Mouse (Mus musculus): ENCODE measurements around the gene Krt42. TPM values are rescaled to one million over a fixed set of nuclear protein-coding genes. Genes with fewer than 3 reads are reported as not detected.
"Not testable (repeated sequence)": the region's sequence is repeated elsewhere in the genome, so short reads cannot be mapped to it uniquely, and the experiment has no call there.

Krt42 gene
- total RNA-seq, 2 experiments from 2014 or later: not detected

DNA sequence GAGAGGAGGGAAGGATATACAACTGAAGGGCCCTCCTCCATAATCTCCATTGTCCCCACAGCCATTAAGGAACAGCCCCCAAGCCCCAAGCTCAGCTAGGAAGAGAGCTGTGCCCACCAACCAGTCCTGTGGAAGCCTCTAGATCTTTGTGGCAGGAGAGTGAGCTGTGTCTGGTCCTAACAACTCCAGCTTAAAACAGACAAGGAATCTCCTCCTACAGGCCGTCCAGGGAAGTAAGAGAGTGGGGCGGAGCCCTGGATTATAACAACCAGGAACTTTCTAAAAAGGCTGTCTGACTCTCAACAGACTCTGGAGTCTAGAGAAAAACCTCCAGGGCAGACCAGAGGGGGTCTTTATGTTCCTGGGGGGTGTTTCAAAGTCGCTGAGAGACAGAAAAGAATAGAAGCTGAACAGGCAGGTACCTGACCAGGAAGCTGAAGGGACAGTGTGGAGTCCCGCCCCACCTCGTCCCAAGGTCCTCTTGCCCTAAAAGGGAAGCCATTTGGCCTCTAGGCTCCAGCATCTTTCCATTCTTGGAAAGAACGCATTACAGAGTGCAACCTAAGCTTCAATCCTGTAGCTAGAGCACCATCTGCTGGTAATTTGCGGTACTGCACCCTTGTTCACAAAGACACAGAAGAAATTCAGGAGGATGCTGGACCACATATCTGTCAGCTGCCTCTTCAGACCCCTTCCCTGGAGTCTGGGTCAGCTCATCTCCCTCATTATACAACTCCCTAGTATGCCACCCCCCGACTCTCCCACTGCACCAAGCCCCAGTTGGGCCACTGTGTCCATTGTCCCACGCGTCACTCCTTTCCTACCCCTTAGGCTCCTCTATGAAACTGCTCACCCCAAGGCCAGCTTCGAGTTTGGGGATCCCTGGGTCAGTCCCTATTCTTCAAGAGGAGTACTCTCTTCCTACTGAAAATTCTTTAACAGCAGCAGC is 12.2 kb upstream of the Krt42 start:
- peak; percentile 56 to 67 for DNase-seq (ENCODE audit: low spot score in 2 of 2)

DNA sequence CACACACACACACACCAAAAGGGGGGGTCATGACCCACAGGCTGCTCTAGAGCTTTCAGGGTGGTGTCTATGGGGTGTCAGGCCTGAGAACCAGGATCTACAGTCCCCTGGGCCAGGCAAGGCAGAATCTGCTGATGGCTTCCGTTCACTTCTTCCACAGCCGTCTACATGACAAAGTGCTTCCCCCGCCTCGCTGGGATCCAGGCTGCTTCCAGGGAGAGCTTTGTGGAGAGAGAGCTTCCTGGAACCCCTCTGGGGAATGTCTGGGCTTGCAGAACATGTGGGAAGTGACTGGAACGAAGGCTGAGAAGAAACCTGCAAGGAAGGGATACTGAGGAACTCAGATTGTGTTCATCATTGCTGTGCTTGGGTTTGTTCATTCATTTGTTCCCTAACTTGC is 9.1 kb upstream of the Krt42 start:
- no peak for DNase-seq (ENCODE audit: low spot score in 2 of 2)

DNA sequence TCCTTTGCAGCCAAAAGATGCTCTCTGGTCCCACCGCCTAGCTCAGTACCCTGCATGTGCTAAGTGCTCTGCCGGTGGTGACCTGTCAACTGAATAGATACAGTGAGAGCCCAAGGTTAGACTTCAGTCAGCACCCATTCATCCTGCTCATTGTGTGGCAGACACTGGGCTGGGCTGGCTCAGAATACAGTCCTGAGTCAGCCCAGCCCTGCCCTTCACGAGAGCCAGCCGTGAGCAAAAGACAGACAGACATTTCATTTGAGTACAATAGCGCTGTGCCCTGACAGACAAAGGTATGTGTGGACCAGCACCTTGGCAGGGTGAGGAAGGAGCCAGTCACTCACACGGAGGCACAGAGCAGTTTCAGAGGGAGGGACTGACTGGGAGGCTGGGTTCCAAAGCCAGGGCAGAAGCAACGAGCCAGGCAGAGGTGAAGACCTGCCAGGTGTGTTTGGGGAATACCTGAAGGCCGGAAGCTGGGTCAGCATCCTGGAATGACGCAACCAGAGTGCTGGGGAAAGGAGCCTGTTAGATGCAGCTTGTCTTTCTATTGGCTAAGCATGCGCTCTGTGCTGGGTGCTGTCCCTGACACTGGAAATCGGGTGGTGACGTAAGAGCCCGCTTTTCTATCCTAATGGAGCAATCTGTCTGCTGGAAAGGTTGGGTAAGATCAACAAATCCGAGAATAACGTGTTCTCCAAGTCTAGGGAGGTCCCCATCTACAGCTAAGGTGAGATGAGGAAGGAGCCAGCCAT is 8.2 kb upstream of the Krt42 start:
- no peak for DNase-seq (ENCODE audit: low spot score in 2 of 2)

DNA sequence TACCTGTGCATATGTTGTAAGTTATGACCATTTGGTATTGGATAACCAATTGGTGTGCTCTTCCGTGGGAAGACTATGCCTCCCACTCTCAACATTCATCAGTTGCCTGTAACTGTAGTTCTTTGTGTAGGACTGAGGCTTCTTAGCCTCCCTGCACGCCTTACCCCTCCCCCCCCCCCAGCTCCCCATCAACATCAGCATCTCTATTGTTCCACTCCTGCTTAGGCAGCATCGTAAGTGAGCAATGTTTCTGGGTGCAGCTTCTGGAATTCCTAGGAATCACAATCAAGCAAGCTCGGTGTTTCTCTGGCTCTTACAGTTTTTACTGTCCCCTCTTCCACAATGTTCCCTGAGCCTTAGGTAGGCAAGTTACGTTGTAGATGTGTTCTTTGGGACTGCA is 5.8 kb upstream of the Krt42 start:
- no peak for DNase-seq (ENCODE audit: low spot score in 2 of 2)

DNA sequence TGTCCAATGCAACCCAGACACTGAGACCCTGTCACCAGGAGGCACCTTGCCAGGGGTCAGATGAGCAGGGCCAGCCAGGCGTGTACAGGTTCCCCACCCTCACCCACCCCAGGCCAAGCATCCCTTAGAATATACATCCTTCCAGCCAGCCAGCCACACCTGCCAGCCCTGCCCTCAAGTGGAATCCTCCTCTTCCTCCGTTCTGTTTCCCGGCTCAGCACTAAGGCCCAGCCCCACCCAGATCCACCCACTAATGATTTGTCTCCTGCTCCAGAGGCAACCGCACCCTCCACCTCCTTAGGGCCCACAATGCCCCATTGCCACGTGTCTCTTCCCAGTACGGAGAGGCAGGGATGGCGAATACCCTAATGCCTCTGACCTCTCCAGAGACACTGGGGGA is 5.0 kb upstream of the Krt42 start:
- no peak for DNase-seq (ENCODE audit: low spot score in 2 of 2)

DNA sequence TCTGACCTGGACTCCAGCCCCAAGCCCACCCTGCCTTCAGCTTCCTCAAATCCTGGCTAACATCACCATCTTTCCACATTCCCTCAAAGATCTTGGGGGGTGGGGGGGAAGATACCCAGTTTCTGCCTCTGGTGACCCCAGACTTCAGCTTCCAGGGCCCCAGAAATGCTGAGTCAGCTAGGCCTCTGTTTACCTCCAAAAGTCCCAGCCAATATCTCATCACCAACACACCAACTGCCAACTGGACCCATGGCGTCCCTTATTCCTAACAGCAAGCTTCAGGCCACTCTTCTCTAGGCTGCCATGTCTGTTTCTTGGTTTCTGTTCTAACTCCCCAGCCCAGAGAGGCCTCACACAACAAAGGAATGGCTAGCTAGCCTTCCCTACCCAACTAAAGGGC is 2.2 kb upstream of the Krt42 start:
- no peak for DNase-seq (ENCODE audit: low spot score in 2 of 2)

DNA sequence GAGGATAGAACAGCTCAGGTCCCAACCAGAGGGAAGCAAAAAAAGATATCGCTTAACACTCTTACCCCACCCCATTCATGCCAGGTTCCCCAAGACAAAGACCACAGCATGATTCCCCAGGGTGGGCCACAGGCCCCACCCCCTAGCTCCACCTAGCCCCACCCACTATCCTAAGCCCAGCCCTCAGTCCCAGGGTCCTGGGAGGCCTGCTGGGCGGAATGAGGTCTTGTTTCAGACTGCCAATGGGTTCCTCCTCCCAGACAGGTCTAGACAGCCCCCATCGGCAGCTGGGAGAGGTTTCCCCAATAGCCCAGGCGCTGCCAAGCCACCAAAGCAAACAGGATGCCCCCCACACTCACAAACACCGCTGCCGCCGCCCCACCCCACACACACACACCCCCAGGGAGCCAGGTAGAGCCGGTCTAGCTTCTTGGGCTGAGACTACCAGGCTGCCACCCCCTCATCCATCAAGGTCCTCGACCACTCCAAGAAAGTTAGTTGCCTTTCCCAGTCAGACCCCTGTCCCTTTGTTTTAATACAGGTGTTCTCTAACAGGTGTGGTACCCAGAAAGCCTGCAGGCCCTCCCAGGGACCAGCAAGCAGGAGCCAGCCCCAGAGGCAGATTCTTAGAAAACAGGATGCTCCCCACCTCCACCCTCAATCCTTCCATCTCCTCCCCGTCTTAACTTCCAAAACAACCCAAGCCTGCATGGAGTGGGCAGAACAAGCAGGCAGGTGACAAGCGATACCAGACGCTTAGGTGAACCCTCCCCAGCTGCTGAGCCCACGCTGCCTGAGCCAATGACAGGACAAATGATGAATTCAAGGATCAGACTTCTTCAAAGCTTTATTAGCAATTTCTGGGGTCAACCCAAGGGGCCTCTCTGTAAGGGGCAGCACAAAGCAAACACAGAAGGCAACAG is 7.4 kb downstream of the Krt42 start:
- DNase-seq (ENCODE audit: low spot score in 2 of 2): no peak

DNA sequence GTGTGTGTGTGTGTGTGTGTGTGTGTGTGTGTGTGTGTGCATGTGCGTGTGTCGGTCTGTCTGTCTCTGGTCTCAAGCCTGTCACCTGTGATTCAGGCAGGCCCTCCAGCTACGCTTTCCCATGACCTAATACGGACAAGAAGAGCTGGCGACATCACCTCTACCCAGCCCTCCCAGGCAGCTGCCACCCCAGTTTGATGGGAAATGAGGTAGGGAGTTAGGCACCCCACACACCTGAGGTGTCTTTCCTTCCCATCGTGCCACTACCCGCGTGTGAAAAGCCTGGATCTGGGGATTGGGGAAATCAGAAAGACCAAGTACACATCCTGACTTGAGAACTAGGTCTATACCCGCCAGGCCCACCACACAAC is 8.5 kb downstream of the Krt42 start:
- DNase-seq (ENCODE audit: low spot score in 2 of 2): no peak

DNA sequence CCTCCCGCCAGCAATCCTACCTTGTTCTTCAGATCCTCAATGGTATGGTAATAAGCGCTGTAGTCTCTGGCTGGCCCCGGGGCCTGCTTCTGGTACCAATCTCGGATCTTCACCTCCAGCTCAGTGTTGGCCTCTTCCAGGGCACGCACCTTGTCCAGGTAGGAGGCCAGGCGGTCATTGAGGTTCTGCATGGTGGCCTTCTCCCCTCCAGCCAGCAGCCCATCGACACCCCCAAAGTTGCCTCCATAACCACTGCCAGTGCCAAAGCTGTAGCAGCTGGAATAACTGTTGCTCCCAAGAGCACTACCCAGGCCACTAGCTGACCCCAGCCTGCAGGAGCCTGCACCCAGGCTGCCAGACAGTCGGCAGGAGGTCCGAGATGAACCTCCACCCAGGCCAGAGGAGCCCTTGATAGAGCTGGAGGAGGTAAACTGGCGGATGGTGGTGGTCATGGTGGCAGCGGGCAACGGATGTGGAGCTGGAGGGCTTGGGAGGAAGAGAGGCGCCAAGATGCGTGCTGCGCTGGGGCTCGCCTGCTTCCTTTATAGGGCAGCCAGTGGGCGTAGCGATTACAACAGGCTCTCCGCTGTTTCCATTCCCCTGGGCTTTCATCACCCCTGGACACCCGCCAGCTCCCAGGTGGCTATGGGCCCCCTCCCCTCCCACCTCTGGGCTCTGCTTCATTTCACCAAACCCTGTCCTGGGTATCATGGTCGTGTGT is 9.0 kb downstream of the Krt42 start, which contains the start of gene Krt17:
Krt17 (minus strand) TSS at position 516 of the 721 bp plus-strand sequence.
- no peak for DNase-seq (ENCODE audit: low spot score in 2 of 2)

DNA sequence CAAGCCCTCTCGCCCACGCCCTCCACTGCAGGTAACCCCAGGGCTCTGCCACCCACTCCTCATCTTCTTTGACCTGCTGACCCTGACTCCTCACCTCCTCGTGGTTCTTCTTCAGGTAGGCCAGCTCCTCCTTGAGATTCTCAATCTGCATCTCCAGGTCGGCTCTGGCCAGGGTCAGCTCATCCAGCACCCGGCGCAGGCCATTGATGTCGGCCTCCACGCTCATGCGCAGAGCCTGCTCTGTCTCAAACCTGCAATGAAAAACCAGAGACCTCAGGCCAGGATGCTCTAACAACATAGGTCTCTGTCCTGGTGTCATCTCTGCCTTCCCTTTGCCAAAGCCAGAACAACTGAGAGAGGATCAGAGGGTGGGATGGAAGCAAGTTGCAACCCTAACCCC is 10.6 kb downstream of the Krt42 start:
- no peak for DNase-seq (ENCODE audit: low spot score in 2 of 2)

DNA sequence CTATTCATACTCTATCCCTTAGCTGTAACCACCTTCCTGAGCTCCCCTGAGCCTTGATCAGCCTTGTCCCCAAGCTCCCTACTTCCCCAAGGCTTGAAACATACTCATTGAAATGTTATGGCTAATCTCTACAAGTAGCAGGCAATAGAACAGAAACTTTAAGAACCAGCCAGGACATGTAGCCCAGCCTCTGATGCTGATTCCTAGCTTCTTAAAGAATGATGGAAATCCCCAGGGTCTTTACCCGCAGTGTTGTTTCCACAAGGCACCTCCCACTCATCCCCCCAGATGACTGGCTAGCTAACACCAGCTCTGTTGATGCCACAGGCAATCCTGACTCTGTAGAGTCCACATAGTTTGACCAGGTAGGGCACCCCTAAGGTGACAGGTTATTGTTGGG is 11.7 kb downstream of the Krt42 start:
- no peak for DNase-seq (ENCODE audit: low spot score in 2 of 2)

DNA sequence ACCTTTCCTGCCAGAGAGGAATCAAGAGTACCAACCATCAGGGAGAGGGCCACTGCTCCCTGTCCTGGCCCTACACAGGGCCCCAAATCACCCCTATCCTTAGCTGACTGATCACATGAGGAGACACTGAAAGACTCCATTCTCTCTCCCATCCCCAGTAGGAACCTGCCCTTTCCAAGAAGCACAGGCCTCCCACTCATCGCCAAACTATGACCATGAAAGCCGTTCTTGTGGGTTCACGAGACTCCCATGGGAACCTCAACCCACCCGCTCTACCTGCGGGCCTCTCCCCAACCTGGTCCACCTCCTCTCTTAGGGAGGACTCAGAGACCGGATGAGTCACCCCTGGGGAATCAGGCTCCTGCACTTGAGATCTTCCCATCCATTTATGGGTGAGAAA is 14.2 kb downstream of the Krt42 start:
- no peak for DNase-seq (ENCODE audit: low spot score in 2 of 2)

DNA sequence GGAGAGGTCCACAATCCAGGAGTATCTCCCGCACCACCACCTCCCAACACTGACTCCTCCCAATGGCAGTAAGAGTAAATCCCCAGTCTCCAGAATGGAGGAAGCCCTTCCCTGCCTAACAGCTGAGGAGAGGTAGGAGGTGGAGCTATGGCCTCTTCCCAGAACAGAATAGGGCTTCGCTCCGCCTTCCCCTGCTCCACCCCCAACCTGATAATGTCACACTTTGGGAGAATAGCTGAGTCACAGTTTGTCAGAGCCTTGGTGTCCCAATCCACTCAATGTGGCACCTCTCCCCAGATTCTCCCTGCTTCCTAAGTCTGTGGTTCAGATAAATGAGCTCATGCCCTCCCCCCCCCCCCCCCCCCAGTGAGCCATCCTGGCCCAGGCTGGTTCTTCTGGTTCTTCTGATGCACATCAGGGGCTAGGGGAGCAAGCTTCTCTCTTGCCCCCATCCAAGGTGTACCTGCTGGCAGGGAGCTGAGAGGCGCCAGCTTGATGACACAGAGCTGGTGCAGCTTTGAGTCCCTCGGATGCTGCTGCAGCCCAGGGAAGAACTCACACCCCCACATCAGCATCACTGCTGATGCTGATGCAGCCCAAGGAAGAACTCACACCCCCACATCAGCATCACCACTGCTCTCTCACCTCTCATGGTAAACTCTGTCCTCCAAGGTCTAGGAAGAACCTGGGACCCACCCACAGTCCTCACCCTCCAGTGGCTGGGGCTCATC is 15.1 kb downstream of the Krt42 start:
- DNase-seq (ENCODE audit: low spot score in 2 of 2): no peak

DNA sequence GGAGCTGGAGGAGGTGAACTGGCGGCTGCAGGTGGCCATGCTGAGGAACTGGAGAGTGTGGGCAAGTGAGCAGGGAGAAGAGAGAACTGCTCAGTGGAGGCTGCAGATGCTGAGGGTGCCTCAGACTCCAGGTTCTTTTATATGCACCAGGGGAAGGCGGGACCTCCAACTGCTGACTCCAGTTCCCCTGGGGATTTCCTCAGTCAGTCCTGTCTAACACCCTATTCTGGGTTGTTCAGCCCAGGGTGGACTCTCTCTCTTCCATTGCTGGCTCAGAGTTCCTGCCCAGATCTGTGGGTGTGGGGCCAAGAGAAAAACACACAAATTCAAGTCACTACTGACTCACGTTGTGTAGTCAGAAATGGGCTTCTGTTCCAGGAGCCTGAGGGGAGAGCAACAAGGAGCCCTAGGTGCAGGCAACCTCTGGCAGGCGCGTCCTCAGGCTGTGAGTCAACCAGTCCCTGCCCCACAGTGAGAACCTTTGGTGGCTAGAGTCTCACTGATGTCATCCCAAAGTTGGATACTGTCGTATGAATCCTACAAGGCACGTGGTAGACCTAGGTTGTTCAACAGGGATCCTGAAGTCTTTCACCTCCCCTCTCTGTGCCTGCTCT is 20.7 kb downstream of the Krt42 start, which contains the start of gene Krt16:
Krt16 (minus strand) TSS at position 51 of the 614 bp plus-strand sequence.
- DNase-seq (ENCODE audit: low spot score in 2 of 2): no peak

DNA sequence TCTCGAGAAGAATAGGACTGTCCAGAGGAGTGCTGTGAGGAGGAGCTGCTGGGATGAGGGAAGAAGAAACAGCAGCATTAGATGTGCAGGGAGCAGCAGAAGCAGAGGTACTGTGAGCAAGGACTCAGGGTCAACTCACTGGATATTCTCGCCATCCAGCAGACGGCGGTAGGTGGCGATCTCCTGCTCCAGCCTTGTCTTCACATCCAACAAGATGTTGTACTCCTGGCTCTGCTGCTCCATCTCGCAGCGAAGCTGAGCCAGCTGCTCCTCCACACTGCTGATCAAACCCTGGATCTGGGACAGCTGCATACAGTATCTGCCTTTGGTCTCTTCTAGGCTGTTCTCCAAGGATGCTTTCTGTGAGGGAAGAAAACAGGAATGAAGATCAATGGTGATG is 23.2 kb downstream of the Krt42 start:
- DNase-seq (ENCODE audit: low spot score in 2 of 2): not testable (repeated sequence)

DNA sequence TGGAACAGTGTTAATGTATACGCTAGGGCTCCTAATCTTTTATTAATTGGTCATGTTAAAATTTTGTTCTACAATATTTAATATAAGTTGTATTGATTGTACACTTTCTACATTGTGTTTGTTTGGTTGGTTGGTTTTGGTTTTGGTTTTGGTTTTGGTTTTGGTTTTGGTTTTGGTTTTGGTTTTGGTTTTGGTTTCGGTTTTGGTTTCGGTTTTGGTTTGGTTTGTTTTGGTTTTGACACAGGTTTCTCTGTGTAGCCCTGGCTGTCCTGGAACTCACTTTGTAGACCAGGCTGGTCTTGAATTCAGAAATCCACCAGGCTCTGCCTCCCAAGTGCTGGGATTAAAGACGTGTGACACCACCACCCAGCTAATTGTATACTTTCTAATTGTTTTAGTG is 29.4 kb downstream of the Krt42 start:
- not testable (repeated sequence) for DNase-seq (ENCODE audit: low spot score in 2 of 2)

DNA sequence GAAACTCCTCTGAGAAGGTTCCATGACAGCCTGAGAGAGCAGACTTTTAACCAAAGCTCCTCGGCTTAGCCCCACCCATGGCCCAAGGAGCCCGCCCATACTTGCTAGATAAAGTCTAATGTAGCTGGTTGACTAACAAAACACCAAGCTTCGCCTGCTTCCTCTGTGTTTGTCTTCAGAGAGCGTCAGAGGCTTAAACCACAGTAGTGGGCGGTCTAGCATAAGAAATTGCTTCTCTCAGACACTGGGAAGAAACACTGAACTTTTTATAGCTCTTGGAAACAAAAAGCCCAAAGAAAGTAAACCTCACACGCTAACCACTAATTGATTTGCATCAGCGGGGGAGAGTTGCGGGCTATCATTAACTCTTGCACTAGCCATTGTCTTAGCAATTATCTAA is 47.9 kb downstream of the Krt42 start:
- DNase-seq (ENCODE audit: low spot score in 2 of 2): no peak

DNA sequence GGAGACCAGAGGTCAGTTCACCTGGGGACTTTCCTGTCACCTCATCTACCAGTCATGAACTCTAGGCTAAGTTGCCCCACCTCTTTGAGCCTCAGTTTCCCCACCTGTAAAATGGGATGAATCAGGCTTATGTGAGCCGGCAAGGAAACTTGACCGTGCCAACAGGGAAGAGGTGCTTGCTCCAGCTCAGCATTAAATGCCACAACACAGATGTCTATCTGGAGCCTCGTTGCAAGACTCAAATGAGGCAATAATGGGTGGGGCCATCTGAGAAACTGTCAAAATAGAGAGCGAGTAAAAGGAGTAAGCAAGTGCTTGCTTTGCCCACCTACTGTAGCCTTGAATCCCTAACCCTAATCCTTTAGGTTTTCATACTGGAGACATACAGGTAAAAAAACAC is 50.4 kb downstream of the Krt42 start:
- DNase-seq (ENCODE audit: low spot score in 2 of 2): no peak

Measured in adrenal gland, postnatal 4 days (tissue).